Mouse (Mus musculus): ENCODE measurements around the gene Prickle2.

DNA sequence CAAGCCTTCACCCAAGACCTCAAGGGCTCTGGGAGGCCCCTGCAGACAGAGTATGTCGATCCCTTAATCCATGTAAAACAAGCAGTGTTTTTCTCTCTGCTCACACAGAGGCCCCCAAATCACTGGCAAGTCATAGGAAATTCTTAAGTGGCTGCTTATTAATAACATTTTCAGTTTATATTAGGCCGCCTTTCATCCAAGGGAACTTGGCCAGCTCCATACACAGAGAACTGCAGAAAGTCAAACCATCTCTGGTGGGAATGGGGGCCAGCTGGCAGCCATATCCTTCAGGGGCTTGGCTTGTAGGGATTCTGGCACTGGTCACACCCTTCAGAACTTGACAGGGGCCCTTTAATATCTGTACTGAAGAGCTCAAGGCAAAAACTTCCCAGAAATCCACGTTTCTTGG lies 237.6 kb downstream of the Prickle2 start:
- no peak for TF ChIP-seq MYOD1 (IDR thresholded peaks at IDR 0.05; ENCODE audit: control insufficient read depth in 1 of 3, insufficient read length in 2 of 3, low read depth in 2 of 3)
- no peak for TF ChIP-seq TCF12 (IDR thresholded peaks at IDR 0.05; ENCODE audit: insufficient read depth, poor library complexity, severe bottlenecking)
- TF ChIP-seq TCF3 (IDR thresholded peaks at IDR 0.05; ENCODE audit: insufficient read length, low read depth): no peak
- TF ChIP-seq POLR2A (IDR thresholded peaks at IDR 0.05; ENCODE audit: insufficient read length, low read depth): no peak
- no peak for TF ChIP-seq MAX (IDR thresholded peaks at IDR 0.05; ENCODE audit: low read depth)
- no peak for TF ChIP-seq POLR2AphosphoS2 (IDR thresholded peaks at IDR 0.05; ENCODE audit: insufficient read length, low read depth)
- TF ChIP-seq SRF (IDR thresholded peaks at IDR 0.05; ENCODE audit: control insufficient read depth, insufficient read length, low read depth): no peak
- TF ChIP-seq E2F4 (IDR thresholded peaks at IDR 0.05; ENCODE audit: insufficient read depth): no peak
